Mouse (Mus musculus): ENCODE data around the gene 1110051M20Rik. TPM values are rescaled to one million over a fixed set of nuclear protein-coding genes. Genes with fewer than 3 reads are reported as not detected.
A peak's percentile ranks its signal among the peaks of the same experiment; 100 is the strongest.

1110051M20Rik gene
- polyA plus RNA-seq, 1 experiment from 2014 or later = 75.3 TPM

DNA sequence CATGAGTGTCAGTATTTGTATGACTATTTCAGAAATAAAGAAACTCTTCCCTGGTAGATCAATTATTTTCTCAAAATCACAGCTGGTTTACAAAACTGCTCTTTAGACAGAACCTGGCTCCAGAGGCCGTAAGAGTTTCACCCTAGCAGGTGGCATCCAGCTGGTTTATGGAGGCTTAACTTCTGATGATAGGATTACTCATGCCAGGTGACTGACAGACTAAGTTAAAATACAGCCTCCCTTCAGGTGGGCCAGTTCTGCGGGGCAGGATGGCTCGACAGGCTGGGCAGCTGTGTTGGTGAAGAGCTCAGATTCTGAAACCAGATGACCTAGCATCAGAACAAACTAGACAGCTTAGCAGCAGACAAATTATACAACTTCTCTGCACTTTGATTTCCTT, 135.0 kb downstream of the 1110051M20Rik start:
- Histone ChIP-seq H3K4me1 (ENCODE audit: control insufficient read depth, insufficient read depth, low read length) (peaks cover 4% of the 10 kb centered on the region; the same call in 1 of the 2 replicates), H3K27ac (replicated peaks; ENCODE audit: low read depth, low read length) (no peak overlapping the region), H3K27me3 (ENCODE audit: control insufficient read depth, insufficient read depth, low read length) (no peaks in the 10 kb centered on the region), H3K4me3 (ENCODE audit: low read depth, low read length) (no peak overlapping the region), H3K9ac (ENCODE audit: low read length) (no peak overlapping the region), H3K4me2 (ENCODE audit: low read depth, severe bottlenecking) (no peak overlapping the region), H3K9me3 (ENCODE audit: control insufficient read depth, low read length) (no peaks in the 10 kb centered on the region), H3K36me3 (ENCODE audit: control insufficient read depth, insufficient read depth, low read length) (no peaks in the 10 kb centered on the region)
- peak; percentile 34 for DNase-seq (ENCODE audit: low spot score)
- 35% methylated on average over 3 of the region's 3 CpGs for WGBS
- no peak for ATAC-seq (ENCODE audit: insufficient number of reproducible peaks, low FRiP score, low TSS enrichment, low read depth)

DNA sequence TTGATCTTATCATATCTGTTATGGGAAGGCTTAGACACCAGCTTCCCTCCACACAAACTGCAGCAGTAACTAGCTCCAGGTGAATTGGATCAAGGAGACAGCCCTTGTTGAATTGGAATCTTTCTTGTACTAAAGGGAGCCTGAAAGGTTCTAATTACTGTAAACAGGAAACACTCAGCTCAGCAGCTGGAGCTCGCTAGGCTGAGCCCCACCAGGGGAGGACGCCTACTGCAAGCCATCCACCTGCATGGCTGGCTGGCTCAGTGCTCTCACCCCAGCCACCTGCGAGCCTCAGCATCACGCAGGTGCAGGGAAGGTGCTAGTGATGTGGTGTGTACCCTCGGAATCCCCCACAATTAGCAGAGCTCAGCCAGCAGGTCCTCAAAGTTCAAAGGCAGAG, 135.8 kb downstream of the 1110051M20Rik start:
- no peaks in the 10 kb centered on the region for H3K36me3 ChIP-seq (ENCODE audit: control insufficient read depth, insufficient read depth, low read length)
- 17% methylated on average over 5 of the region's 5 CpGs for WGBS
- H3K27me3 ChIP-seq (ENCODE audit: control insufficient read depth, insufficient read depth, low read length) = no peaks in the 10 kb centered on the region
- no peak overlapping the region for H3K27ac ChIP-seq (replicated peaks; ENCODE audit: low read depth, low read length)
- H3K9me3 ChIP-seq (ENCODE audit: control insufficient read depth, low read length) = no peaks in the 10 kb centered on the region
- H3K4me2 ChIP-seq (ENCODE audit: low read depth, severe bottlenecking) = no peak overlapping the region
- no peak overlapping the region for H3K9ac ChIP-seq (ENCODE audit: low read length)
- peaks cover 4% of the 10 kb centered on the region; the same call in 1 of the 2 replicates for H3K4me1 ChIP-seq (ENCODE audit: control insufficient read depth, insufficient read depth, low read length)
- ATAC-seq (ENCODE audit: insufficient number of reproducible peaks, low FRiP score, low TSS enrichment, low read depth) (no peak), DNase-seq (ENCODE audit: low spot score) (peak; percentile 48)
- H3K4me3 ChIP-seq (ENCODE audit: low read depth, low read length) = no peak overlapping the region

DNA sequence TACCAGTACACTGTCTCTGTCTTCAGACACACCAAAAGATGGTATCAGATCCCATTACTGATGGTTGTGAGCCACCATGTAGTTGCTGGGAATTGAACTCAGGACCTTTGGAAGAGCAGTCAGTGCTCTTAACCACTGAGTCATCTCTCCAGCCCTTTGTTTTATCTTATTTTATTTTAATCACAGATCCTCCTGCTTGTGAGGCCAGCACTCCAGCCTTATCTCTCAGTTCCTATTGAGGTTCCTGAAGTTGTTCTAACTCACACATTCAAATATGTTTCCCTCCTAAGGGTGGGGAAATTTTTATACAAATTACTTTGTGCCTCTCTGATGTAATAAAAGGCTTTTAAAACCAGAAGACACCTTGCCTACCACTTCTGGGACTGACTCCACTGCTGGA, 137.9 kb downstream of the 1110051M20Rik start:
- no peak for DNase-seq (ENCODE audit: low spot score)

DNA sequence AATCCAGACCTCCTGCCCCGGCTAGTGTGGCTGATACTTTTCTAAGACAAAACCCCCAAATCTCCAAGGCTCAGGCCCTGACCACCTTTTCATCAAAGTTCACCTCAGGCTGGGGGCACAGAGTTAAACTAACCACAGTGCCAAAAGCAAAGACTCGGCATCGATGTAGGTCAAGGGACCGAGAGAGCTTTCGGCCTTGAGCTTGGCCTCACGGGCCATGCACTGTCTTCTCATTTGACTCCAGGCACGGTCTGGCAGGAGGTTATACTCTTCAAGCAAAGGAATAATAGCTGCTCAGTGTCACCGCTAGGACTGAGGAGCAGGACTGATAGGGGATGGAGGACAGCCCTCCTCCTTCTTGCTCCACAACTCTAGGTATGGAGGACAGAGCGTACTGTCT, 138.6 kb downstream of the 1110051M20Rik start:
- H3K36me3 ChIP-seq (ENCODE audit: control insufficient read depth, insufficient read depth, low read length) = no peaks in the 10 kb centered on the region
- H3K27me3 ChIP-seq (ENCODE audit: control insufficient read depth, insufficient read depth, low read length) = no peaks in the 10 kb centered on the region
- DNase-seq (ENCODE audit: low spot score) = no peak
- no peak overlapping the region for H3K27ac ChIP-seq (replicated peaks; ENCODE audit: low read depth, low read length)
- 93% methylated on average over 9 of the region's 9 CpGs for WGBS
- H3K4me2 ChIP-seq (ENCODE audit: low read depth, severe bottlenecking) = no peak overlapping the region
- ATAC-seq (ENCODE audit: insufficient number of reproducible peaks, low FRiP score, low TSS enrichment, low read depth) = no peak
- no peak overlapping the region for H3K9ac ChIP-seq (ENCODE audit: low read length)
- peaks cover 4% of the 10 kb centered on the region; the same call in 1 of the 2 replicates for H3K4me1 ChIP-seq (ENCODE audit: control insufficient read depth, insufficient read depth, low read length)
- no peaks in the 10 kb centered on the region for H3K9me3 ChIP-seq (ENCODE audit: control insufficient read depth, low read length)
- no peak overlapping the region for H3K4me3 ChIP-seq (ENCODE audit: low read depth, low read length)

More for the DNA sequence above, 137.9 kb downstream of the 1110051M20Rik start:
- Histone ChIP-seq H3K9me3 (ENCODE audit: control insufficient read depth, low read length) (no peaks in the 10 kb centered on the region), H3K4me1 (ENCODE audit: control insufficient read depth, insufficient read depth, low read length) (peaks cover 4% of the 10 kb centered on the region; the same call in 1 of the 2 replicates), H3K27ac (replicated peaks; ENCODE audit: low read depth, low read length) (no peak overlapping the region), H3K9ac (ENCODE audit: low read length) (no peak overlapping the region), H3K36me3 (ENCODE audit: control insufficient read depth, insufficient read depth, low read length) (no peaks in the 10 kb centered on the region), H3K4me2 (ENCODE audit: low read depth, severe bottlenecking) (no peak overlapping the region), H3K27me3 (ENCODE audit: control insufficient read depth, insufficient read depth, low read length) (no peaks in the 10 kb centered on the region), H3K4me3 (ENCODE audit: low read depth, low read length) (no peak overlapping the region)
- no peak for ATAC-seq (ENCODE audit: insufficient number of reproducible peaks, low FRiP score, low TSS enrichment, low read depth)

DNA sequence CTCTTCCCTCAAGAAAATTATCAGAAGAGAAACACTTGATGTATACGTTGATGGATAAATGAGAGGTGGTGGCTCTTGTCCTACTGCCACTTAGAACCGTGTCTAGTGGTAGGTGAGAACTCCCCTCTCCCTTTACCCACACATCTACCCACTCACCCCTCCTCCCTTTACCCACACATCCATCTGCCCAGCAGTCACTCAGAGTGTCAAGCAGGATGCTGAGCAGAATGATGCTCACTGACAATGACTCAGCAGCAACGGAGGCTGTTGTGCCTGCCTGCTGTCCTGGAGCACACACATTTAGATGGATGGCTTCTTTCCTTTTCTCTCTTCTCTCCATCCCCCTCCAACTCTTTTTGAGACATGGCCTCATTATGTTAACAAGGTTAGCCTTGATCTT, 141.7 kb downstream of the 1110051M20Rik start:
- Histone ChIP-seq H3K27me3 (ENCODE audit: control insufficient read depth, insufficient read depth, low read length) (no peaks in the 10 kb centered on the region), H3K36me3 (ENCODE audit: control insufficient read depth, insufficient read depth, low read length) (no peaks in the 10 kb centered on the region), H3K27ac (replicated peaks; ENCODE audit: low read depth, low read length) (no peak overlapping the region), H3K9me3 (ENCODE audit: control insufficient read depth, low read length) (no peaks in the 10 kb centered on the region), H3K9ac (ENCODE audit: low read length) (no peak overlapping the region), H3K4me1 (ENCODE audit: control insufficient read depth, insufficient read depth, low read length) (peaks cover 5% of the 10 kb centered on the region), H3K4me2 (ENCODE audit: low read depth, severe bottlenecking) (no peak overlapping the region), H3K4me3 (ENCODE audit: low read depth, low read length) (no peak overlapping the region)
- DNase-seq (ENCODE audit: low spot score) = no peak
- ATAC-seq (ENCODE audit: insufficient number of reproducible peaks, low FRiP score, low TSS enrichment, low read depth) = no peak
- 71% methylated on average over 3 of the region's 3 CpGs for WGBS

DNA sequence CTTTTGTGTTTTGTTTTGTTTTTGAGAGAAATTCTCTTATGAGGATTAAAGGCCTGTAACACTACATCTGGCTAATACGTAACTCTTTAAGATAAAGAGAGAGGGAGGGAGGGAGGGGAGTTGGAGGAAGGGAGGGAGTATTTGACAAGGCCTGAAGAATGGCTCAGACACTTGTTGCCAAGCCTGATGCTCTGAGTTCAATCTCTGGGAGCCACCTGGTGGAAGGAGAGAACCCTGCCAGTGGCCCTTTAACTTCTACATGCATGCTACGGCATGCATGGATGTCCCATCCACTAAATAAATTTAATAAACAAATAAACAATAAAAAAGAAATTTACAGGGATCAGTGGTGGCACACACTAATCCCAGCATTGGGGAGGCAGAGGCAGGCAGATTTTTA, 142.7 kb downstream of the 1110051M20Rik start:
- DNase-seq (ENCODE audit: low spot score) (no peak), ATAC-seq (ENCODE audit: insufficient number of reproducible peaks, low FRiP score, low TSS enrichment, low read depth) (no peak)
- no peaks in the 10 kb centered on the region for H3K9me3 ChIP-seq (ENCODE audit: control insufficient read depth, low read length)
- H3K4me3 ChIP-seq (ENCODE audit: low read depth, low read length) = no peak overlapping the region
- no peaks in the 10 kb centered on the region for H3K36me3 ChIP-seq (ENCODE audit: control insufficient read depth, insufficient read depth, low read length)
- H3K9ac ChIP-seq (ENCODE audit: low read length) = no peak overlapping the region
- peaks cover 5% of the 10 kb centered on the region for H3K4me1 ChIP-seq (ENCODE audit: control insufficient read depth, insufficient read depth, low read length)
- no peak overlapping the region for H3K4me2 ChIP-seq (ENCODE audit: low read depth, severe bottlenecking)
- H3K27me3 ChIP-seq (ENCODE audit: control insufficient read depth, insufficient read depth, low read length) = no peaks in the 10 kb centered on the region
- H3K27ac ChIP-seq (replicated peaks; ENCODE audit: low read depth, low read length) = no peak overlapping the region
- 82% methylated on average over 2 of the region's 2 CpGs for WGBS

DNA sequence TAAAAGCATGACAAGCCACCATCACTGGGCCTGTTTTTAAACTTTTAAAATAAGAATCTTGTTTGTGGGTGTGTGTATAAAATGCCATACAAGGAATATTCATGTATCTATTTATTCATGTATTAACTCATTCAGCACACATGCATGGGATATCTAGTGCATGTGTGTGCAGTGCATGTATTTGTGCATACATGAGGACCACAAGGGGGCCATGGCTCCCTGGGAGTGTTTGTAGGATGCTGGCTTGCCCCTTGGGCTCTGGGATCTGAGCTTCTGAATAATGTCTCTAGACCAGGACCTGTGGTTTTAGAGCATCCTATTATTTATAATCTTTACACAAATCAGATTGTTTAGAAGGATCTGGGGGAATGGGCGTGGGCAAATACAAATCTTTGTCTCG, 143.7 kb downstream of the 1110051M20Rik start:
- no peak overlapping the region for H3K4me2 ChIP-seq (ENCODE audit: low read depth, severe bottlenecking)
- H3K4me3 ChIP-seq (ENCODE audit: low read depth, low read length) = no peak overlapping the region
- no peaks in the 10 kb centered on the region for H3K9me3 ChIP-seq (ENCODE audit: control insufficient read depth, low read length)
- ATAC-seq (ENCODE audit: insufficient number of reproducible peaks, low FRiP score, low TSS enrichment, low read depth) (no peak), DNase-seq (ENCODE audit: low spot score) (no peak)
- H3K4me1 ChIP-seq (ENCODE audit: control insufficient read depth, insufficient read depth, low read length) = peaks cover 5% of the 10 kb centered on the region
- no peaks in the 10 kb centered on the region for H3K36me3 ChIP-seq (ENCODE audit: control insufficient read depth, insufficient read depth, low read length)
- no peak overlapping the region for H3K27ac ChIP-seq (replicated peaks; ENCODE audit: low read depth, low read length)
- no peaks in the 10 kb centered on the region for H3K27me3 ChIP-seq (ENCODE audit: control insufficient read depth, insufficient read depth, low read length)
- H3K9ac ChIP-seq (ENCODE audit: low read length) = no peak overlapping the region
- 89% methylated on average over 2 of the region's 2 CpGs for WGBS

DNA sequence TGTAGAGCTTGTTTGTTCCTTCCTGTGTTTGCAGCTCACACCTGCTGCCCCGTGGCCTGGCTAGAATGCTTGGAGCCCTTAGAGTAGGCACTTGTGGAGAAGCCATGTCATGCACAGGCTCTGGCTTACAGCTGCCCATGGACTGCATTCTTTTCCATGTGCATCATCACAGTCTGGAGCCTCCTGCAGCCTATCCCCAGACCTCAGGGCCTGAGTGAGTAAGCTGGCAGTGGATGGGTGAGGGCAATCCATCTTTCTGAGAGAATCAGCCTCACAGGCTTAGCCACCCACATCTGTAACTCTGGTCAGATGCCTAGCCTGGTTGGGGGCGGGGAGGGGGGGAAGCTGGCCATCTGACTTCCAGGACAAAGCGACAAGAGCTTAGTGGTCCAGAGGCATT, 145.3 kb downstream of the 1110051M20Rik start:
- ATAC-seq (ENCODE audit: insufficient number of reproducible peaks, low FRiP score, low TSS enrichment, low read depth) = no peak
- H3K27ac ChIP-seq (replicated peaks; ENCODE audit: low read depth, low read length) = peak overlapping the region; percentile 62; the same call in 1 of the 2 replicates
- no peak for DNase-seq (ENCODE audit: low spot score)

DNA sequence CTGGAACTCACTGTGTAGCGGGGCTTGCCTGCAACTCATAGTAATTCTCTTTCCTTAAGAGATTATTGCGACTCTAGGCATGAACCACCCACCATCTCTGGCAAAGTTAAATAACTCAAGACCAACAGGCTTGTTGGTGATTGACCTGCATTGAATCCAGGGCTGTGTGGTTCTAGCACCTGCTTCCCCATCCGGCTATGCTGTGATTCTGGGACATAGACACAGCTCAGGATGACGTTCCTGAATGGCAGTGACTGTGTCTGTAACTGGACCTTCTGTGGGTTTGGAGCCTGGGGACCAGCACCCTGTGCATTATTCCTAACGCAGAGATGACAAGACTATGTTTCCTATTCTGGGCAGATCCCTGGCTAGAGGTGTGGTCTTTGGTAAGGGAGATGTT, 148.6 kb downstream of the 1110051M20Rik start:
- ATAC-seq (ENCODE audit: insufficient number of reproducible peaks, low FRiP score, low TSS enrichment, low read depth) (no peak), DNase-seq (ENCODE audit: low spot score) (no peak)
- Histone ChIP-seq H3K27me3 (ENCODE audit: control insufficient read depth, insufficient read depth, low read length) (no peaks in the 10 kb centered on the region), H3K36me3 (ENCODE audit: control insufficient read depth, insufficient read depth, low read length) (no peaks in the 10 kb centered on the region), H3K4me1 (ENCODE audit: control insufficient read depth, insufficient read depth, low read length) (peaks cover 5% of the 10 kb centered on the region), H3K4me3 (ENCODE audit: low read depth, low read length) (no peak overlapping the region), H3K9ac (ENCODE audit: low read length) (no peak overlapping the region), H3K4me2 (ENCODE audit: low read depth, severe bottlenecking) (no peak overlapping the region), H3K27ac (replicated peaks; ENCODE audit: low read depth, low read length) (no peak overlapping the region), H3K9me3 (ENCODE audit: control insufficient read depth, low read length) (no peaks in the 10 kb centered on the region)
- 90% methylated on average over 5 of the region's 5 CpGs for WGBS

More for the DNA sequence above, 145.3 kb downstream of the 1110051M20Rik start:
- Histone ChIP-seq H3K9ac (ENCODE audit: low read length) (no peak overlapping the region), H3K9me3 (ENCODE audit: control insufficient read depth, low read length) (no peaks in the 10 kb centered on the region), H3K4me3 (ENCODE audit: low read depth, low read length) (no peak overlapping the region), H3K4me2 (ENCODE audit: low read depth, severe bottlenecking) (no peak overlapping the region), H3K27me3 (ENCODE audit: control insufficient read depth, insufficient read depth, low read length) (no peaks in the 10 kb centered on the region), H3K4me1 (ENCODE audit: control insufficient read depth, insufficient read depth, low read length) (peaks cover 5% of the 10 kb centered on the region), H3K36me3 (ENCODE audit: control insufficient read depth, insufficient read depth, low read length) (no peaks in the 10 kb centered on the region)
- WGBS = 41% methylated on average over 3 of the region's 3 CpGs

All from limb, embryonic 11.5 days (tissue).